Mouse (Mus musculus) forebrain, embryonic 10.5 days (tissue): ENCODE measurements around the gene Svs5. TPM values are rescaled to one million over a fixed set of nuclear protein-coding genes. Genes with fewer than 3 reads are reported as not detected.

Experiments used
- DNase-seq: peaks from one replicate; pipeline ENCODE4 v3.0.0-alpha.2; 2017; ENCODE audit warnings: low spot score; ENCODE audit errors: extremely low spot score
- H3K27ac ChIP-seq: fragments of 300-500 bp; sonication (generic); 2 replicates; pipeline ENCODE4 v1.5.1; 2016; ENCODE audit warnings: mild to moderate bottlenecking
- H3K27me3 ChIP-seq: fragments of 300-500 bp; sonication (generic); 2 replicates; pipeline ENCODE4 v1.6.1; 2016; ENCODE audit warnings: mild to moderate bottlenecking; ENCODE audit not compliant: poor library complexity, severe bottlenecking
- H3K36me3 ChIP-seq: fragments of 300-500 bp; sonication (generic); replicated peaks from 2 replicates; pipeline ENCODE4 v1.6.1; 2016; ENCODE audit warnings: mild to moderate bottlenecking, moderate library complexity
- H3K4me1 ChIP-seq: fragments of 300-500 bp; sonication (generic); 2 replicates; pipeline ENCODE4 v1.6.1; 2016
- H3K4me3 ChIP-seq: fragments of 300-500 bp; sonication (generic); 2 replicates; pipeline ENCODE4 v1.5.1; 2016; ENCODE audit warnings: mild to moderate bottlenecking, moderate library complexity
- H3K9me3 ChIP-seq: fragments of 300-500 bp; sonication (generic); 2 replicates; pipeline ENCODE4 v1.6.1; 2016; ENCODE audit warnings: mild to moderate bottlenecking, moderate library complexity
- WGBS: fragments of 180-500 bp; shearing (Covaris S2); methylation state at CpG from one replicate; pipeline ENCODE4 v1.1.7; 2016; 5-methylcytosine and 5-hydroxymethylcytosine counted together
- polyA plus RNA-seq: library from polyadenylated mRNA; unstranded; fragments of >200 nt; fragmentation: Nextera tagmentation; extraction: Ambion mirVana; gene quantifications from 2 replicates; pipeline ENCODE4 v1.2.1, GENCODE M21; 2016

Gene Svs5
- polyA plus RNA-seq, 1 experiment from 2014 or later = not detected

DNA sequence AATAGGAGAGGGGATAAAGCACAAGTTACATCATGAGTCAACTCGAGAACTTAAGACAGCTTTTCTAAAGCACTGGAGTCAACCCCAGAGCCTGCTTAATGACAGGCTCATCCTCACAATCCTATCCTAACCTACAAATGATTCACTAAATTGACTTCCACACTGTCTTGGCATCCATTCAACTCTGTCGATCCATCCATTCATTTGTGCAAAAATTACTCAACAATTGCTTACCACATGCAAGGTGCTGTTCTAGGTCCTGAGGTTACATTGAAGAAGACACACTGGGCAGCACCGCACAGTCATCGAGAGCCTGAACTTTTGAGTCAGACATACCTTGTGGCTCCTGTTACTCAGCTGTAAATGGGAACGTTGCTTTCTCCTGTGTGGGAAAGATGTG, 26.5 kb downstream of the Svs5 start:
- Histone ChIP-seq H3K36me3 (no peaks in the 10 kb centered on the region), H3K9me3 (no peaks in the 10 kb centered on the region), H3K4me1 (peaks cover 9% of the 10 kb centered on the region), H3K27ac (no peak overlapping the region), H3K4me3 (no peak overlapping the region), H3K27me3 (peaks cover 10% of the 10 kb centered on the region; the same call in 1 of the 2 replicates)
- DNase-seq = no peak
- 84% methylated on average over 5 of the region's 5 CpGs for WGBS

DNA sequence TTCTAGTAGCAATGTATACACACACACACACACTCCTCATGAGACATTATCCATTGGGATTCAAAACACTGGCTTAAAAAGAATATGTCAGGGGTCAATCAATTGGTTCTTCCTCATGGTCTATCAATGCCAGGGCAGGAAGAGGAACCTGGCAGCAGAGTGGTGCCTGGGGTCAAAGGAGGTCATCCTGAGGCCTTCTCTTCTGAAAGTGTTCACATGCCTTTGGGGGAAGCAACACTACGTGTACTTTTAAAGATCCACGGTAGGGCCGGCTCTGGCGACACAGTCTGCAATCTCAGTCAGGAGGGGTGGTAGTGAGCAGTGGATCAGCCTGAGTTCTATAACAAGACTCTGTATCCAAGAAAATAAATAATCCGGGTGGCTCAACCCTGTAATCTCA, 27.1 kb downstream of the Svs5 start:
- peaks cover 9% of the 10 kb centered on the region for H3K4me1 ChIP-seq
- no peak overlapping the region for H3K4me3 ChIP-seq
- WGBS = 85% methylated on average over 5 of the region's 5 CpGs
- H3K27me3 ChIP-seq = peaks cover 10% of the 10 kb centered on the region; the same call in 1 of the 2 replicates
- H3K27ac ChIP-seq = no peak overlapping the region
- no peak for DNase-seq
- H3K36me3 ChIP-seq = no peaks in the 10 kb centered on the region
- no peaks in the 10 kb centered on the region for H3K9me3 ChIP-seq

GRCm38 (mm10) chr2:164360974-164361657, 28.6 kb downstream of the Svs5 start:
- no peaks in the 10 kb centered on the region for H3K9me3 ChIP-seq
- 35% methylated on average over 13 of the region's 13 CpGs for WGBS
- DNase-seq = no peak
- H3K4me1 ChIP-seq = peaks cover 9% of the 10 kb centered on the region
- H3K4me3 ChIP-seq = no peak overlapping the region
- H3K36me3 ChIP-seq = no peaks in the 10 kb centered on the region
- H3K27ac ChIP-seq = no peak overlapping the region
- peaks cover 10% of the 10 kb centered on the region; the same call in 1 of the 2 replicates for H3K27me3 ChIP-seq

DNA sequence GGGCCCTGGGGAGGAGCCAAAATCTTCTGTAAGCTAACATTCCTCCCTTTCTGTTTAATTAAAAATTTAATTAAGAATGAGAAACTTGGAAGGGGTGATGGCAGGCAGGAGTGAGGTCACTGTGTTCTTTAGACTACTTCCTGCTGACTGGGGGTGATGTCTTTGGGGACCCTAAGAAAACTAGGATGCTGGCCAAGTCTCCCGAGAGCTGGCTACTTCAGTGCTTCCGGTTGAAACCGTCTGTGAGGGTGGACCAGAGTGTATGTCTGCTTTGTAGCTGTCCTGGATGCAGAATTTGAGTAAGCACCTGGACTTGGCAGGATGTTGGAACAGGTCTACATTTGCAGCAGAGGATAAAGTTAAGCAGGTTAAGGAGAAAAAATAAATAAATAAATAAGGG, 34.4 kb downstream of the Svs5 start:
- WGBS = 80% methylated on average over 3 of the region's 3 CpGs

GRCm38 (mm10) chr2:164368620-164369105, 36.1 kb downstream of the Svs5 start:
- no peaks in the 10 kb centered on the region for H3K36me3 ChIP-seq
- H3K27me3 ChIP-seq = no peaks in the 10 kb centered on the region
- WGBS = 88% methylated on average over 6 of the region's 6 CpGs
- no peaks in the 10 kb centered on the region for H3K9me3 ChIP-seq
- no peak overlapping the region for H3K27ac ChIP-seq
- DNase-seq = no peak
- H3K4me3 ChIP-seq = no peak overlapping the region
- no peaks in the 10 kb centered on the region for H3K4me1 ChIP-seq

More for the DNA sequence above, 34.4 kb downstream of the Svs5 start:
- Histone ChIP-seq H3K27me3 (peaks cover 10% of the 10 kb centered on the region; the same call in 1 of the 2 replicates), H3K9me3 (no peaks in the 10 kb centered on the region), H3K4me3 (no peak overlapping the region), H3K36me3 (no peaks in the 10 kb centered on the region), H3K27ac (no peak overlapping the region), H3K4me1 (no peaks in the 10 kb centered on the region)
- no peak for DNase-seq

GRCm38 (mm10) chr2:164371371-164371770, 38.8 kb downstream of the Svs5 start:
- Histone ChIP-seq H3K27me3 (no peaks in the 10 kb centered on the region), H3K4me3 (no peak overlapping the region), H3K36me3 (no peaks in the 10 kb centered on the region), H3K9me3 (no peaks in the 10 kb centered on the region), H3K4me1 (no peaks in the 10 kb centered on the region), H3K27ac (no peak overlapping the region)
- no peak for DNase-seq
- WGBS = 81% methylated on average over 3 of the region's 3 CpGs

DNA sequence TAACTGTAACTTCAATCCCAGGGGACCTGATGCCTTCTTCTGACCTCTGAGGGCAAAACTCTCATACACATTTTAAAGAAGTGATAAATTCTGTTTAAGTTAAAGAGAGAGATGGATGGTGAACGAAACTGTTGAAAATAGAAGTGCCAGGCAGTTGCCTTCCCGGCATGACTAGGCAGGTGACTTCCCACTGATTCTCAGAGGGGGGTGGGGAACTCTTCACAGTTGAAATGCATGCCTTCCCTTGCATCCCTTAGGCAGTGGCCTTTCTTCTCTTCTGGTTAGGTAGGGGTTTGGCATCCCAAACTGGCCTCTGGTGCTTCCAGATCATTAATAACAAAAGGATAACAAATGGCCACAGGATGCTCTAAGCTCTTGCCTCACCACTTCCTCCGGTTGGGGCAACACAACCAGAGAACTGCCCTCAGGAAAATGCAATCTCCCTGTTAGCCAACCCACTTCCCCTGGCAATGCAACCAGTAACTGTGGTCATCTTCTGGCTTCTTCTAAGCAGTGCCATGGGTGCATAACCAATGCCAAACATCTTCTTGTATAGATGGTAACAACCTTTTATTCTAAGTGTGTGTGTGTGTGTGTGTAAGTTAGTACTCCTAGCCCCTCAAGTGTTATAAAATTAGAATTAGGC, 40.0 kb downstream of the Svs5 start:
- Histone ChIP-seq H3K4me1 (no peaks in the 10 kb centered on the region), H3K36me3 (no peaks in the 10 kb centered on the region), H3K4me3 (no peak overlapping the region), H3K27ac (no peak overlapping the region), H3K9me3 (no peaks in the 10 kb centered on the region), H3K27me3 (no peaks in the 10 kb centered on the region)
- WGBS = 33% methylated on average over 3 of the region's 3 CpGs
- DNase-seq = no peak

- Histone ChIP-seq H3K27me3 (no peaks in the 10 kb centered on the region), H3K4me1 (no peaks in the 10 kb centered on the region), H3K9me3 (no peaks in the 10 kb centered on the region), H3K4me3 (no peak overlapping the region), H3K36me3 (no peaks in the 10 kb centered on the region), H3K27ac (no peak overlapping the region)
- WGBS = 76% methylated on average over 4 of the region's 4 CpGs
- DNase-seq = no peak
These were observed 40.6 kb downstream of the Svs5 start for GRCm38 (mm10) chr2:164373187-164373586.

- Histone ChIP-seq H3K27ac (no peak overlapping the region), H3K36me3 (no peaks in the 10 kb centered on the region), H3K4me1 (no peaks in the 10 kb centered on the region), H3K9me3 (no peaks in the 10 kb centered on the region), H3K27me3 (no peaks in the 10 kb centered on the region), H3K4me3 (no peak overlapping the region)
- WGBS = 92% methylated on average over 15 of the region's 15 CpGs
- no peak for DNase-seq
These were observed 45.2 kb downstream of the Svs5 start for GRCm38 (mm10) chr2:164377478-164378426.

GRCm38 (mm10) chr2:164381726-164382125, 49.2 kb downstream of the Svs5 start:
- 73% methylated on average over 8 of the region's 8 CpGs for WGBS
- DNase-seq = no peak
- peaks cover 13% of the 10 kb centered on the region for H3K4me1 ChIP-seq
- no peaks in the 10 kb centered on the region for H3K9me3 ChIP-seq
- peaks cover 12% of the 10 kb centered on the region for H3K27me3 ChIP-seq
- no peak overlapping the region for H3K27ac ChIP-seq
- H3K36me3 ChIP-seq = no peaks in the 10 kb centered on the region
- no peak overlapping the region for H3K4me3 ChIP-seq

DNA sequence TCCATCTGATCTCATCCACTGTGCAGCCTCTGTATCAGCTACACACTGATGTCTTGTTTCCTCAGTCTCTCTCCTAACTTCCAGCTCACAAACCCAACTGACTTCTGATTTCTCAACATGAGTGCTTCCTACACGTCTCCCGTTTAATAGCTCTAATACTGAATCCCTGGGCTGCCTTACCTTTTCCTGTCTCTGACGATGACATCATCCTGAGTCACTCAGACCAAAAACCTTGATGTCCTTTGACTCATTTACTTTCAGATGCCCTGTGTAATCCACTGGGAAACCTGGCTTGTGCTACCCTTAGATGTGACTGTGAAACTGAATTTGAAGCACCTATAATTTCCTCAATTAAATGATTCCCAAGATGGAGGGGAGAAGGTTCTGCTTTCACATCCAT, 50.4 kb downstream of the Svs5 start:
- no peaks in the 10 kb centered on the region for H3K36me3 ChIP-seq
- no peaks in the 10 kb centered on the region for H3K9me3 ChIP-seq
- no peak overlapping the region for H3K27ac ChIP-seq
- H3K27me3 ChIP-seq = peaks cover 25% of the 10 kb centered on the region
- WGBS = 90% methylated on average over 3 of the region's 3 CpGs
- peaks cover 17% of the 10 kb centered on the region for H3K4me1 ChIP-seq
- DNase-seq = no peak
- H3K4me3 ChIP-seq = no peak overlapping the region
